Mouse (Mus musculus) embryonic facial prominence, embryonic 11.5 days (tissue): ENCODE data around the gene Noxo1. TPM values are rescaled to one million over a fixed set of nuclear protein-coding genes. Genes with fewer than 3 reads are reported as not detected.

Experiments used
- ATAC-seq: fragments of 200-750 bp; cut with Nextera tagmentation; replicated peaks from 2 replicates; pipeline ENCODE4 v1.8.0; 2017; ENCODE audit warnings: low read depth; ENCODE audit not compliant: insufficient number of reproducible peaks, low FRiP score, low TSS enrichment
- DNase-seq: peaks from one replicate; pipeline ENCODE4 v3.0.0-alpha.2; 2015; ENCODE audit warnings: low spot score
- H3K27ac ChIP-seq: fragments of 300-500 bp; sonication (generic); replicated peaks from 2 replicates; pipeline ENCODE4 v1.5.1; 2014; ENCODE audit warnings: mild to moderate bottlenecking, low read depth, low read length, control low read depth
- H3K27me3 ChIP-seq: fragments of 300-500 bp; sonication (generic); 2 replicates; pipeline ENCODE4 v1.6.1; 2014; ENCODE audit warnings: mild to moderate bottlenecking, low read length, moderate library complexity, mixed read lengths; ENCODE audit not compliant: control insufficient read depth, insufficient read depth
- H3K36me3 ChIP-seq: fragments of 300-500 bp; sonication (generic); replicated peaks from 2 replicates; pipeline ENCODE4 v1.6.1; 2014; ENCODE audit warnings: low read depth, mild to moderate bottlenecking, low read length, moderate library complexity, mixed read lengths; ENCODE audit not compliant: control insufficient read depth, insufficient read depth
- H3K4me1 ChIP-seq: fragments of 300-500 bp; sonication (generic); 2 replicates; pipeline ENCODE4 v1.6.1; 2014; ENCODE audit warnings: low read length, mixed read lengths; ENCODE audit not compliant: control insufficient read depth, insufficient read depth
- H3K4me2 ChIP-seq: fragments of 300-500 bp; sonication (generic); 2 replicates; pipeline ENCODE4 v1.6.1; 2014; ENCODE audit warnings: low read depth, mild to moderate bottlenecking, control low read depth, low read length, moderate library complexity
- H3K4me3 ChIP-seq: fragments of 300-500 bp; sonication (generic); 2 replicates; pipeline ENCODE4 v1.5.1; 2014; ENCODE audit warnings: low read depth, low read length, control low read depth
- H3K9ac ChIP-seq: fragments of 300-500 bp; sonication (generic); replicated peaks from 2 replicates; pipeline ENCODE4 v1.6.1; 2014; ENCODE audit warnings: mild to moderate bottlenecking, control low read depth, low read length
- H3K9me3 ChIP-seq: fragments of 300-500 bp; sonication (generic); replicated peaks from 2 replicates; pipeline ENCODE4 v1.6.1; 2016; ENCODE audit warnings: mild to moderate bottlenecking, low read length, inconsistent platforms, mixed read lengths; ENCODE audit not compliant: control insufficient read depth
- WGBS: fragments of 180-500 bp; shearing (Covaris S2); extraction: QIAGEN DNeasy Blood & Tissue Kit; methylation state at CpG from one replicate; pipeline ENCODE4 v1.1.7; 2014; 5-methylcytosine and 5-hydroxymethylcytosine counted together
- polyA plus RNA-seq: library from polyadenylated mRNA; unstranded; fragments of >200 nt; fragmentation: Nextera tagmentation; extraction: Ambion mirVana; gene quantifications from 2 replicates; pipeline ENCODE4 v1.2.1, GENCODE M21; 2014

The Noxo1 gene
- polyA plus RNA-seq, 1 experiment from 2014 or later, result 1.1 TPM

DNA sequence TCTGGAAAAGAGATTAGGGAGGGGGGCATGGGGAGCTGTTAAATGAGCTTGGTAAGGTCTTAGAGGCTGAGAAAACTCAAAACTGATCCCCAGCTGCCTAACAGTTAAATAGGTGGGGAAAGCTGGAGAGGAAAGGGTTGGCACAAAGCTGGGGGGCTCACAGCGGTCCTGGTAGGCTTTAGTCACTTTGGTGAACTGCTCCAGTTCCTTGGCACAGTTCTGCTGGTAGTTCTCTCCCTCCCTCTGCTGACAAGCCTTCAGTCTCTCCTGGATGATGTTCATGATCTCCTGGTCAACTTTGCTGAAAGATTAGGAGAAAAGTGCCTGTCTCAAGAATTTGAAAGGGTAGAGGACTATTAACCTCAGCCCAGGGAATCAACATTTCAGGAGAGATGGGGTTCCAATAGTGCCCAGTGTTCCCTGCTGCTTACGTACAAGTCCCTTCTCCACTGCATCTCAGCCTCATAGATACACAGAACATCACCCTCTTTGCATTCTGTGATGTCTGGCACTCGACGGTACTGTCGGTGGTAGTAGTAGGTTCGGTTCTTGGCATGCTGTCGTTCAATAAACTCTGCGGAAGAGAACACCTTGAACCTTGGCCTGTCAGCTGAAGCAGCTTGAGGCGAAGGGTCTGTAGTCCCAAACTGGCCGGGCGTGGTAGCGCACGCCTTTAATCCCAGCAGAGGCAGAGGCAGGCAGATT, 26.3 kb downstream of the Noxo1 start:
- ATAC-seq, result no peak

DNA sequence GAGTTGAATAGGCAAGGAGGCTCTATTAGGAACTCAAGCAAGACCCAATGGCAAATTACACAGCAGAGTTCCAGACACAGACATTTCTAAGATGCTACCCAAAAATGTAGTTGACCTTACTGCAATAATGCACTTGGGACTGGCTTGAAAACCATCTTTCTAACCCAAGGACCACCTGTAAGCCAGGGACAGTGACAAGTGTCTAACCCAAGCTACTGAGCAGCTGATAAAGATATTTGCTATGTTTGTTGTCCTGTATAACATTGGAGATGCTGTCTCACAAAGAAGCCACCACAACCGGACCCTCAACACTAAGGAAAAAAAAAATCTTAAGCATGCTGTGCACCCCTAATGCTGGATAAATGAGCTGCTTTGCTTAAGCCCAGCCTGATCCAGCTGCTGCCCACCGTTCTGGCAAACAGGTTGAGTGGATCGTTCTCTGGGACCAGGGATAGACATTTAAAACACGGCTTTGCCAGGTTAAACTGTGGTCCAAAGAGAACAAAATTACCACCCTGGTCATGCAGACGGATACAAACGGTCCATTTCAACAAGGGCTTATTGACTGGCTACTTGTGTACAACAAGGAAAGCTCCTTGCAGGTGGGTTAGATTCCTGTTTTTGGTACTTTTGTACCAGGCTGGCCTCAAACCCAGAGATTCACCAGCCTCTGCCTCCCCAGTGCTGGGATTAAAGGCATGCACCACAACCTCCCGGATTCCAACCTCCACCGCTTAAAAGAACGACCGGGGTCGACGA, 27.3 kb downstream of the Noxo1 start:
- H3K27ac ChIP-seq, result no peak overlapping the region
- peaks cover 8% of the 10 kb centered on the region for H3K36me3 ChIP-seq
- peak overlapping the region; percentile 71 for H3K9ac ChIP-seq
- peak overlapping the region; percentile 56 for H3K4me2 ChIP-seq
- H3K4me3 ChIP-seq, result peak overlapping the region; percentile 60
- DNase-seq (no peak), ATAC-seq (no peak)
- H3K9me3 ChIP-seq, result no peaks in the 10 kb centered on the region
- no peaks in the 10 kb centered on the region; the same call in 1 of the 2 replicates for H3K4me1 ChIP-seq
- no peaks in the 10 kb centered on the region for H3K27me3 ChIP-seq
- 5% methylated on average over 12 of the region's 12 CpGs for WGBS

More for the DNA sequence above, 26.3 kb downstream of the Noxo1 start:
- Histone ChIP-seq H3K27ac (no peak overlapping the region), H3K4me2 (peak overlapping the region; percentile 8; the same call in 1 of the 2 replicates), H3K4me1 (no peaks in the 10 kb centered on the region; the same call in 1 of the 2 replicates), H3K9me3 (no peaks in the 10 kb centered on the region), H3K36me3 (peaks cover 8% of the 10 kb centered on the region), H3K27me3 (no peaks in the 10 kb centered on the region), H3K4me3 (0 out of 2 replicates have a peak overlapping the region, but pooled peaks have one; percentile 4), H3K9ac (no peak overlapping the region)
- no peak for DNase-seq
- 37% methylated on average over 13 of the region's 13 CpGs for WGBS

DNA sequence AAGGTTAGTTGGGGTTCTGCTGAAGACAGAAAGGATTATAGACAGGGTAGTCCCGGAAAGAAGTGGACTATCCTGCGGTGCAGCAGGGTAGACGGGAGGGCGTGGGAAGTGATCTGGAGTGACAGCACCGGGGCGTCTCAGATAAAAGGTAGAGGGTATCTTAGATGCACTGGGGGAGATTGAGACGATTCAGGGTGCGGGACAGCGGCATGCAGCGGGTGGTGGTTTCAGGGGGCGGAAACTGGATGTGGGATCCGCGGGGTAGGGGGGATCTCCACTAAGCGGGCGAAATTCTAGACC, 27.8 kb downstream of the Noxo1 start:
- no peaks in the 10 kb centered on the region; the same call in 1 of the 2 replicates for H3K4me1 ChIP-seq
- WGBS, result 1% methylated on average over 15 of the region's 15 CpGs
- H3K9ac ChIP-seq, result peak overlapping the region; percentile 71
- H3K4me2 ChIP-seq, result peak overlapping the region; percentile 56
- H3K27ac ChIP-seq, result peak overlapping the region; percentile 56
- H3K27me3 ChIP-seq, result no peaks in the 10 kb centered on the region
- no peaks in the 10 kb centered on the region for H3K9me3 ChIP-seq
- peaks cover 8% of the 10 kb centered on the region for H3K36me3 ChIP-seq
- peak; percentile 19 for DNase-seq
- H3K4me3 ChIP-seq, result peak overlapping the region; percentile 60
- ATAC-seq, result peak; percentile 12; the same call in 1 of the 2 replicates

DNA sequence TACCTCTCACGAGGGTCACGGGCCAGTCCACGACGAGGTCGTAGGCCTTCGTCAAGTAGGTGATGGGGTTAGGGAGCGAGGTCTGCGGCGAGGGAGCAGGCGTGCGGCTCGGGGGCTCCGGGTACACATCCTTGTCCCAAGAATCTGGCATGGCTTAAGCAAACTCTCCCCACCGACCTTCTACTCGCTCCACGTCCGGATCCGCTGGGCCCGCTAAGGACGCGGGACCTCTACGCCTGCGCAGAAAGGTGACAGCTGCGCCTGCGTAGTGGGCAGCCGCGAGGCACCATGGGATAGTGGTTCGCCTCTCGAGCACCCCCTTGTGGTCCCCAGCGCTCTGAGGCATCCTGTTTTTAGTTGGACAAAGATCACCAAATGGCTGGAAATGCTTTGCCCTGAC, 28.1 kb downstream of the Noxo1 start, which contains the start of gene Ndufb10:
Ndufb10 (minus strand) TSS at position 295 of the 400 bp plus-strand sequence.
- ATAC-seq, result peak; percentile 77
- Histone ChIP-seq H3K27ac (peak within 1 kb of the TSS; percentile 56), H3K9ac (peak within 1 kb of the TSS; percentile 71), H3K36me3 (peaks cover 8% of the 10 kb centered on the region), H3K4me1 (no peaks in the 10 kb centered on the region; the same call in 1 of the 2 replicates), H3K4me3 (peak within 1 kb of the TSS; percentile 60), H3K4me2 (peak within 1 kb of the TSS; percentile 56), H3K27me3 (no peaks in the 10 kb centered on the region), H3K9me3 (no peaks in the 10 kb centered on the region)
- under 1% methylated on average over 30 of the region's 30 CpGs for WGBS
- DNase-seq, result peak; percentile 98

DNA sequence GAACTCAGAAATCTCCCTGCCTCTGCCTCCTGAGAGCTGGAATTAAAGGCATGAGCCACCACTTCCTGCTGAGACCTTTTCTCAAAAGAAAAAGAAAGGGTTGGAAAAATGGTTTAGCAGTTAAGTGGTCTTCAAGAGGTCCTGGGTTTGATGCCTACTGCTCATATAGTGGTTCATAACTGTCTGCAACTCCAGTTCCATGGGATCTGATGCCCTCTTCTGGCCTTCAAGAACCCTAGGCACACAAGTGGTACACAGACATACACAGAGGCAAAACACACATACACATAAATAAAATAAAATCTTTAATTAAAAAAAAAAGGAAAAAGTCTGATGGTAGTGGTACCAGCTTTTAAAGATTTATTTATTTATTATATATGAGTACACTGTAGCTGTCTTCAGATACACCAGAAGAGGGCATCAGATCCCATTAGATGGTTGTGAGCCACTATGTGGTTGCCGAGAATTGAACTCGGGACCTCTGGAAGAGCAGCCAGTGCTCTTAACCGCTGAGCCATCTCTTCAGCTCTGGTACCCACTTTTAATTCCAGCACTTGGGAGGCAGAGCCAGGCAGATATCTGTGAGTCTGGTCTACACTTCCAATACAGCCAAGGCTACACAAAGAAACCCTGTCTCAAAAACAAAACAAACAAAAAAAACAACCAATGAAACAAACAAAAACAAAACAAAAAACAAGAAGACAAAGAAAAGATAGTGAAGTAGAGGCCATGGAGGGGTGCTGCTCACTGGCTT, 29.8 kb downstream of the Noxo1 start:
- no peaks in the 10 kb centered on the region for H3K9me3 ChIP-seq
- H3K27ac ChIP-seq, result no peak overlapping the region
- no peaks in the 10 kb centered on the region; the same call in 1 of the 2 replicates for H3K4me1 ChIP-seq
- WGBS, result 74% methylated on average over 3 of the region's 3 CpGs
- no peak for ATAC-seq
- H3K27me3 ChIP-seq, result no peaks in the 10 kb centered on the region
- H3K4me3 ChIP-seq, result no peak overlapping the region
- H3K36me3 ChIP-seq, result peaks cover 8% of the 10 kb centered on the region
- no peak overlapping the region for H3K9ac ChIP-seq
- no peak overlapping the region for H3K4me2 ChIP-seq
- no peak for DNase-seq

DNA sequence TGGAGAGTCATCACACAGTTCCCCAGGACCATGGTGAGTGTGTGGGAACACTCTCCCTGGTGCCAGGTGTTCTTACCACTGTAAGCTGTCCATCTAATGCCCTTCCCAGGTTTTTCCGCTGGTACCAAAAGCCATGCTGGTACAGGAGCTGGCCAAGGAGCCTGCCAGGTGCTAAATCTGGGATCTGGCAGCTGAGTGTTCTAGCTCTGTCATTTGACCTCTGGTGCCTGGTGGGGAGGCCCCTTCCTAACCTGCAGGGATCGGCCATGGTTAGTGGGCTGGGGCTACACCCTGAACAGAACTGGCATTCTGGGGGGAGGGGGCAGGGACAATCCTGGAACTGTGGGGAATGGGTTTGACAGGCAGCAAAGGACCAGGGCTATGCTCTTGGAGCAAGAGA, 31.6 kb downstream of the Noxo1 start, which contains the start of gene Rpl3l:
Rpl3l (plus strand) TSS at position 203 of the 400 bp plus-strand sequence.
- H3K36me3 ChIP-seq, result no peaks in the 10 kb centered on the region
- DNase-seq (no peak), ATAC-seq (no peak)
- no peaks in the 10 kb centered on the region for H3K27me3 ChIP-seq
- no peak within 1 kb of the TSS for H3K9ac ChIP-seq
- H3K27ac ChIP-seq, result no peak within 1 kb of the TSS
- no peaks in the 10 kb centered on the region for H3K9me3 ChIP-seq
- no peak within 1 kb of the TSS for H3K4me2 ChIP-seq
- WGBS, result 76% methylated on average over 2 of the region's 2 CpGs
- no peaks in the 10 kb centered on the region; the same call in 1 of the 2 replicates for H3K4me1 ChIP-seq
- no peak within 1 kb of the TSS for H3K4me3 ChIP-seq

DNA sequence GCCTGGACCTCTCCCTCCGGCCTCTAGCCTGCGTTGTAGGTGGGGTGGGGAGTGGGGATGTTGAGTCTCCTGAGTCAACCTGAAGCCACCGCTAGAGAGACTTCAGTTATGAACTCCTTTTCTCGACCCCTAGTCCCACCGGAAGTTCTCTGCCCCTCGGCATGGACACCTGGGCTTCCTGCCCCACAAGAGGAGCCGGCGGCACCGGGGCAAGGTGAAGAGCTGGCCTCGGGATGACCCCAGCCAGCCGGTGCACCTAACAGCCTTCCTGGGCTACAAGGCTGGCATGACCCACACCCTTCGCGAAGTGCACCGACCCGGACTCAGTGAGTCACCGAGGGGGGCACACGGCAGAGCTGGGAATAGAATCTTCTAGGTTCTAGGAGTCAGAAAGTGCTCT, 32.1 kb downstream of the Noxo1 start:
- no peaks in the 10 kb centered on the region for H3K27me3 ChIP-seq
- no peaks in the 10 kb centered on the region; the same call in 1 of the 2 replicates for H3K4me1 ChIP-seq
- no peak for ATAC-seq
- 68% methylated on average over 17 of the region's 17 CpGs for WGBS
- no peak overlapping the region for H3K4me2 ChIP-seq
- DNase-seq, result no peak
- no peak overlapping the region for H3K9ac ChIP-seq
- H3K27ac ChIP-seq, result no peak overlapping the region
- no peak overlapping the region for H3K4me3 ChIP-seq
- H3K36me3 ChIP-seq, result no peaks in the 10 kb centered on the region
- no peaks in the 10 kb centered on the region for H3K9me3 ChIP-seq
